Mouse (Mus musculus) neural tube, embryonic 14.5 days (tissue): Measurements from ENCODE around the gene Ticam1. TPM values are rescaled to one million over a fixed set of nuclear protein-coding genes. Genes with fewer than 3 reads are reported as not detected.

Experiments used
- ATAC-seq: fragments of 200-750 bp; cut with Nextera tagmentation; 2 replicates; pipeline ENCODE4 v1.8.0; 2017; ENCODE audit warnings: low read depth, mild to moderate bottlenecking, moderate TSS enrichment, moderate library complexity
- H3K27ac ChIP-seq: fragments of 300-500 bp; sonication (generic); 2 replicates; pipeline ENCODE4 v1.5.1; 2014; ENCODE audit warnings: low read depth, mild to moderate bottlenecking, control low read depth, low read length, moderate library complexity, mixed read lengths
- H3K27me3 ChIP-seq: fragments of 300-500 bp; sonication (generic); 2 replicates; pipeline ENCODE4 v1.6.1; 2014; ENCODE audit warnings: low read length; ENCODE audit not compliant: control insufficient read depth, insufficient read depth
- H3K36me3 ChIP-seq: fragments of 300-500 bp; sonication (generic); 2 replicates; pipeline ENCODE4 v1.6.1; 2014; ENCODE audit warnings: low read length, mixed read lengths; ENCODE audit not compliant: control insufficient read depth, insufficient read depth
- H3K4me1 ChIP-seq: fragments of 300-500 bp; sonication (generic); 2 replicates; pipeline ENCODE4 v1.6.1; 2014; ENCODE audit warnings: low read length; ENCODE audit not compliant: control insufficient read depth, insufficient read depth
- H3K4me2 ChIP-seq: fragments of 300-500 bp; sonication (generic); 2 replicates; pipeline ENCODE4 v1.6.1; 2014; ENCODE audit warnings: mild to moderate bottlenecking, low read depth, low read length, control low read depth
- H3K4me3 ChIP-seq: fragments of 300-500 bp; sonication (generic); 2 replicates; pipeline ENCODE4 v1.5.1; 2014; ENCODE audit warnings: low read depth, low read length, control low read depth, mixed read lengths
- H3K9ac ChIP-seq: fragments of 300-500 bp; sonication (generic); replicated peaks from 2 replicates; pipeline ENCODE4 v1.6.1; 2014; ENCODE audit warnings: low read depth, mild to moderate bottlenecking, control low read depth, low read length, mixed read lengths
- H3K9me3 ChIP-seq: fragments of 300-500 bp; sonication (generic); 2 replicates; pipeline ENCODE4 v1.6.1; 2016; ENCODE audit warnings: low read length; ENCODE audit not compliant: control insufficient read depth
- WGBS: fragments of 180-500 bp; shearing (Covaris S2); extraction: QIAGEN DNeasy Blood & Tissue Kit; methylation state at CpG from one replicate; pipeline ENCODE4 v1.1.7; 2014; 5-methylcytosine and 5-hydroxymethylcytosine counted together
- polyA plus RNA-seq: library from polyadenylated mRNA; unstranded; fragments of >200 nt; fragmentation: Nextera tagmentation; extraction: Ambion mirVana; gene quantifications from 2 replicates; pipeline ENCODE4 v1.2.1, GENCODE M21; 2014

Ticam1 gene
- polyA plus RNA-seq, 1 experiment from 2014 or later = 0.92 TPM

DNA sequence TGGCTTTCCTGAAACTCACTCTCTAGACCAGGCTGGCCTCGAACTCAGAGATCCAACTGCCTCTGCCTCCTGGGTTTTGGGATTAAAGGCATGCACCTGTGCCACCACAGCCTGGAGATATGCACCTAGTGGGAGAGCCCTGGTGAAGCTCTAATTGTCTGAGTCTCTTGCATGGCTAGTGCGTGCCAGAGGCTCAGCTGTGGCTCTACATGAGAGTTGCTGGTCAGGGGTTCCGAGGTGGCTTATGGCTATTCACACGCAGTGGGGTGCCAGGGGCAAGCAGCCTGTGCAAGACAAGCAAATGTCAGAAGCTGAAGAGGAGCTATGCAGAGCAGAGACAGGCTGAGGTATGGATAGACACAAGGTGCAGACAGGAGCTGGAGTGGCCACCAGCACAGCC is 21.9 kb downstream of the Ticam1 start:
- peaks cover 24% of the 10 kb centered on the region for H3K4me1 ChIP-seq
- H3K4me2 ChIP-seq = peak overlapping the region; percentile 65; the same call in 1 of the 2 replicates
- no peak overlapping the region for H3K4me3 ChIP-seq
- H3K27ac ChIP-seq = peak overlapping the region; percentile 89; the same call in 1 of the 2 replicates
- no peaks in the 10 kb centered on the region for H3K27me3 ChIP-seq
- 0 out of 2 replicates have a peak overlapping the region, but pooled peaks have one; percentile 8 for H3K9ac ChIP-seq
- no peaks in the 10 kb centered on the region for H3K9me3 ChIP-seq
- peaks cover 7% of the 10 kb centered on the region; the same call in 1 of the 2 replicates for H3K36me3 ChIP-seq
- ATAC-seq = no peak
- WGBS = 82% methylated on average over 4 of the region's 4 CpGs

DNA sequence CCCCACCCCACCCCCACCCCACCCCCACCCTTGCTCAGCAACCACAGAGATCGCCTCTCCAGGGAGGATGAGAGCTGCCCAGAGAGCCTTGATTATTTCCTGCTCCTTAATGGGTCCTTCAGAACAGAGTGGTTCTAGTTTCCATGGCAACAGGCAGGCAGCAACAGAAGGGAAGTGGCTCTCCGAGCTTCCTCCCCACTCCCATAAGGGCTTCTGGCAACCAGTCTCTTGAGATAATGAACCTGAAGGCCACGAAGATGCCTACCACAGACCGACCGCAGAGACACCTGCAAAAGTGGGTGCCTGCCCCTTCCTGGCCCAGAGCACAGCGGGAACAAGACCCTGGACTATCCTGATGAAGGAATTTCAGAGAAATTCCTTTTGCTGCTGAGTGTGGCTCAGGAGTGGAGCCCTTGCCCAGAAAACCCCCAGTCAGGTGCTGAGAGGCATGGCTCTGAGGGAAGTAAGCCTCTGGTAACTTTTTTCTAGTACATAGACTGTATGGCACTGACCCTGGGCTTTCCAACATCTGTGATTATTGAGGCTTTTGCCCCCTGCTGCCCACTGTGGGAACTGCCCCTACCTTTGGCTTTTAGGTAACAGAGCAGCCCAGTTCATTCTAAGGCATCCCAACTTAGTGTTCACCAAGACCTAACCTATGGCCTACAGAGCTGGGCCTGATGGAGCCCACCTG is 25.3 kb downstream of the Ticam1 start:
- Histone ChIP-seq H3K27me3 (no peaks in the 10 kb centered on the region), H3K4me3 (no peak overlapping the region), H3K4me1 (peaks cover 9% of the 10 kb centered on the region; the same call in 1 of the 2 replicates), H3K27ac (peak overlapping the region; percentile 65), H3K36me3 (no peaks in the 10 kb centered on the region), H3K4me2 (peak overlapping the region; percentile 2; the same call in 1 of the 2 replicates), H3K9me3 (no peaks in the 10 kb centered on the region), H3K9ac (no peak overlapping the region)
- peak; percentile 36; the same call in 1 of the 2 replicates for ATAC-seq
- 24% methylated on average over 6 of the region's 6 CpGs for WGBS

DNA sequence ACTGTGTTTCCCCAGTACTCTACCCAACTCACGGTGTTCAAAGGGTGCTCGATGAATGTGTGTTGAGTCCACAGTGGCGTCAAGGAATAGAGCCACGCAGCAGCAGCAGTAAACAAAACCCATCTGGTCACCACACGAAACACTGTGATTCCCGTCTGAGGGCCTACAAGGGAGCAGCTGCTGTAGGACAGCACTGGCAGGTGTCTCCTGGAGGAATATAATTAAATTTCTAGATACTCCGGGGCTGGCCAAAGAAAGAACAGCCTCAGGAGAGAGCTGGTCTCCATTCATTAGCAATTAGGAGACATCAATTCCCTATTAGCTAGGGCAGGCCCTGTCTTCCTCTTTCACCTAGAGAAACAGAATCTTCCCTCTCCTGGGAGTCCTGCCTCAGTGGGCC is 31.0 kb downstream of the Ticam1 start:
- Histone ChIP-seq H3K9me3 (no peaks in the 10 kb centered on the region), H3K4me3 (no peak overlapping the region), H3K4me1 (peaks cover 2% of the 10 kb centered on the region; the same call in 1 of the 2 replicates), H3K27me3 (no peaks in the 10 kb centered on the region), H3K27ac (no peak overlapping the region), H3K36me3 (no peaks in the 10 kb centered on the region), H3K4me2 (no peak overlapping the region), H3K9ac (no peak overlapping the region)
- no peak for ATAC-seq
- WGBS = 41% methylated on average over 7 of the region's 7 CpGs

DNA sequence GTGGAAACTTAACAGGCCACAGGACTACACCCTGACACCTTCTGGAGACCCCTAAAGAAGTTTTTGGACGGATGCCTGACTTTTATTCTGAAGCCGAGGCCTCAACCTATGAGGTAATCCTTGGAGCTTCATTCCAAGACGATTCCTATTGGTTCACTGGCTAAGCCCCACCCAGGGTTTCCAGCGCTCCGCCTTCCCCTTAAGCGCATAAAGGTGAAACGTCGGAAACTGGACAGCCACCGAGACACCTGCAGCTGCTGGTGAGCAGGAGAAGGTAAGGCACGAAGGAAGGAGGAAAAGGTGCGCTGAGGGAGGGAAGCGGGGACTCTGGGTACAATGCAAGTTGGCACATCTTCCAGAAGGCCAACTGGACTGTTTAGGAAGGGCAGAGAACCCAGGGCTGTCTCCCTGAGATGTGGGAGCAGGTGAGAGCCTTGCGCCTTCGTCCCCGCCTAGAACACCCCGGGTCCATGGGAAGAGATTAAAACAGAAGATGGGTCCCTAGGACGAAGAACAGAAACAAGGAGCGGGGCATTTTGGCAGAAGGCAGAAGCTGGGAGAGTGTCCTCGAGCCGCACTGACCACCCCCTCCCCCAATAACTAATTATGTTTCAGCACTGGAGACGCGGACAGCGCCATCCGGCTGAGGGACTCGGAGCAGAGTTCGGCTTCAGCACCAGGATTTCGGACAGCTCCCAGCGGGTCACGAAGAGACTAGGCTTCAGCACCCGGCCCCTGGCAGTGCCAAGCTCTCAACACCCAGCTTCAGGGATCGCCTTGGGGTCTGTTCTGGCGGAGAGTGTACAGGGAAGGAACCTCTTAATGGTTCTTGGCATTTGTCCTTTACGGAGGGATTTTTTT is 34.8 kb downstream of the Ticam1 start:
- H3K27me3 ChIP-seq = no peaks in the 10 kb centered on the region
- H3K4me1 ChIP-seq = no peaks in the 10 kb centered on the region
- H3K9me3 ChIP-seq = no peaks in the 10 kb centered on the region
- H3K9ac ChIP-seq = peak overlapping the region; percentile 46
- no peak overlapping the region for H3K27ac ChIP-seq
- peak overlapping the region; percentile 37 for H3K4me3 ChIP-seq
- 1% methylated on average over 33 of the region's 33 CpGs for WGBS
- peak; percentile 90 for ATAC-seq
- H3K4me2 ChIP-seq = peak overlapping the region; percentile 49
- no peaks in the 10 kb centered on the region for H3K36me3 ChIP-seq

DNA sequence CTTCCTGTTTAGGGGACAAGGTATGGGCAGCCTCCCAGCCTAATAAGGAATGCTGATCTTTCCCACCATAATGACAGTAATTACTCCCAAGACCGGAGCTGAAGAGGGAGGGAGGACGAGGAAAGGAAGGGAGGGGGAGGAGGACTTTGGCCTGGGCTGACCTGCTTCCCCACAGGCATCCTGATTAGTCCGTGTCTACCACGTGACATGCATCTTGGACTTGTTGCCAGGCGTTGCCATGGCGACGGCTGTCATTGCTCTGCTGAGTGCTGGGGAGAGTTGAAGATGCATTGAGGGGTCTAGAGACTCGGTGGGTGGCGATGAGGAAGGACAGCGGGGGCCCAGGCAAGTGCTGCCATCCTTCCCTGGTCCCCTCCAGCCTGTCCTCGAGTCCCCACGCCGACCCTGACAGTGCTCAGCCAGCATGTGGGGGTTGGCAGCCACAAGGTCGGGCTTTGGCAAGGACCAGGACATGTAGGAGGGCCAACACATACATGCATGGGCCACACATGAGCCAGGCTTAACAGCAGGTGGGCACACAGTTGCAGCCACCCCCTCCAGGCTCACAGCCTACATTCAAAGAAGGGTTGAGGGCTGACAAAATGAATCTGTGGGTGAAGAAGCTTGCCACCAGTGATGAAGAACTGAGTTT is 42.6 kb downstream of the Ticam1 start:
- H3K9me3 ChIP-seq = no peaks in the 10 kb centered on the region
- H3K36me3 ChIP-seq = no peaks in the 10 kb centered on the region
- no peak overlapping the region; the same call in 1 of the 2 replicates for H3K9ac ChIP-seq
- 0 out of 2 replicates have a peak, but pooled peaks cover 5% of the 10 kb centered on the region for H3K4me1 ChIP-seq
- H3K4me2 ChIP-seq = peak overlapping the region; percentile 38
- 0 out of 2 replicates have a peak overlapping the region, but pooled peaks have one; percentile 9 for H3K4me3 ChIP-seq
- H3K27me3 ChIP-seq = no peaks in the 10 kb centered on the region
- WGBS = 1% methylated on average over 14 of the region's 14 CpGs
- ATAC-seq = peak; percentile 95
- H3K27ac ChIP-seq = no peak overlapping the region

DNA sequence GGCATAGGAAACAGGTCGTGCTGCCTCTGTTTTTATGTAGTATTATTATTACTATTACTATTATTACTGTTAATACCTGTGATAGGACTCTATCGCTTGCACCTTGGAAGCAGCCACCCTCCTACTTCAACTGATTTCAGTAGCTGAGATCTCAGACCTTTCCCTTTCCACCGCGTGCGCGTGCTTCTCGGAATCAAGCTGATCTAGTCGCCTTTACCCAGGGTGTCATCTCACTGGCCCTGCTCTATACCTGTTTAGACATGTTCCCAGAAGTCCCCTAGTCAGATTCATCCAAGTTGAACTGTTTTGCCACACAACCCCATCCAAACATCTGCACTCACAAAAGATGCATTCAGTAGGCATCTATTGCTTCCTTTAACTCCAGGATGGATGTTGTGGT is 43.2 kb downstream of the Ticam1 start:
- Histone ChIP-seq H3K36me3 (no peaks in the 10 kb centered on the region), H3K9ac (no peak overlapping the region; the same call in 1 of the 2 replicates), H3K9me3 (no peaks in the 10 kb centered on the region), H3K4me1 (0 out of 2 replicates have a peak, but pooled peaks cover 5% of the 10 kb centered on the region), H3K4me2 (peak overlapping the region; percentile 38), H3K4me3 (no peak overlapping the region), H3K27me3 (no peaks in the 10 kb centered on the region), H3K27ac (no peak overlapping the region)
- WGBS = 53% methylated on average over 8 of the region's 8 CpGs
- ATAC-seq = peak; percentile 36; the same call in 1 of the 2 replicates

DNA sequence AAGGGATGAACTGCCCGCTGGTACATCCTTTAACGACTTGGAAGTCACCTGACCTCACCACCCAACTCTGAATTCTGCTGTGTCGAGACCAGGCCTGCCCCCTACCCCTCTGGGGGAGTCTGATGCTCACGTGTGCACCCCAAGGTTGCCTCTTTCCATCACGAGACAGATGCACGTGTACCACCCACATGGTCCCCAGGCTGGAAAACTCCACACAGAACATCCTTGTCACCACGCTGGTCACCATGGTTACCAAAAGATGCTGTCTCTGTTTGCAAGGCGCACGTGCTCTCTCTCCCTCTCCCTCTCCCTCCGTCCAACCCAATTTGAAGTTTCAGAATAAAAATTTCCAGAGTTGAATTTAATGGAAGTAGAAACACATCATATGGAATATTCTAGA is 46.6 kb downstream of the Ticam1 start:
- ATAC-seq = no peak
- no peak overlapping the region for H3K27ac ChIP-seq
- no peak overlapping the region for H3K4me2 ChIP-seq
- H3K4me1 ChIP-seq = 0 out of 2 replicates have a peak, but pooled peaks cover 5% of the 10 kb centered on the region
- H3K36me3 ChIP-seq = no peaks in the 10 kb centered on the region
- no peak overlapping the region for H3K9ac ChIP-seq
- H3K9me3 ChIP-seq = no peaks in the 10 kb centered on the region
- 56% methylated on average over 10 of the region's 10 CpGs for WGBS
- no peaks in the 10 kb centered on the region for H3K27me3 ChIP-seq
- no peak overlapping the region for H3K4me3 ChIP-seq

DNA sequence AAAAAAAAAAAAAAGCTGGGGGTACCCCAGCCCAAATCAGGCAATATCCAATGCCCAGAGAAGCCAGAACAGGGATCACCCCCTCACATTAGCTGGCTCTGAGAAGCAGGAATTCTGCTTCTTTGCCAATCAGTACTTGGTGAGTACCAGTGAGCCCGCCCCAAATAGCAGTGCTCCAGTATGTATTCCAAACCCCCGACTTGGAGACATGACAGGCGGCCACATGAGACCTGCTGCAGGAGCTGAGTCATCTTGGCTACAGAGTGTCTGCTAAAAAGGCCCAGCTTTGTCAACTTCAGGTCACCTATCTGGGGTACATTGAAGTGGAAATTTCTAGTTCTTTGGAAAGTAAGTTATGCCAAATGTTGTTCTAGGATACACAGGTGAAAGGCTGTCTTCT is 50.0 kb downstream of the Ticam1 start:
- no peak overlapping the region for H3K4me3 ChIP-seq
- H3K9ac ChIP-seq = no peak overlapping the region
- H3K9me3 ChIP-seq = no peaks in the 10 kb centered on the region
- no peak overlapping the region for H3K4me2 ChIP-seq
- no peaks in the 10 kb centered on the region for H3K27me3 ChIP-seq
- ATAC-seq = no peak
- H3K36me3 ChIP-seq = no peaks in the 10 kb centered on the region
- WGBS = 78% methylated on average over 3 of the region's 3 CpGs
- no peaks in the 10 kb centered on the region for H3K4me1 ChIP-seq
- no peak overlapping the region for H3K27ac ChIP-seq
